Mouse (Mus musculus): ENCODE measurements around the gene Abcc10.

Abcc10 gene

DNA sequence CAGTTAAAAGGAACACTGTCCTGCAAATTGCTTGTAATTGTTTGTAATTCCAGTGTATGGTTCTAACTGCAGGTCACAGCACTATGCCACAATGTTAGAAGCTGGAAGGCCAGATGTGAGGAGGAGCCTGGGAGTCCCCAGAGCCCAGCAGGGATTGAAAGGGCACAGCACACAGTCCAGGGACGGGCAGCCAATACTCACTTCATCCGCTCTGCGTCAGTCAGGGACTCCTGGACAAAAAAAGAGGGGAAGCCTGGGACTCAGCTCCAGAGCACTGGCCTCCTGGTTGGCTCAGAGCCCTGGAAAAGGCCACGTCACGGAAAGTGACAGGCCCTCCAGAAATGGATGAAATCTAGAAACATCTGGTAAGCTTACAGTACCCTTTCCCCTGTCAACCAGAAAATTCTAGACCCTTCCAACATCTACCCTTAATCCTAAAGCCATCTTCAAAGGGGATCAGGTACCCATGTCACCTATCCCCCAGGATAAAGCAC, 65.9 kb downstream of the Abcc10 start:
- intact Hi-C loops (cut with DNase I): loop anchor here (10.0 kb wide), 1 partner anchor 133 kb away; no protein-coding TSS in a partner anchor

DNA sequence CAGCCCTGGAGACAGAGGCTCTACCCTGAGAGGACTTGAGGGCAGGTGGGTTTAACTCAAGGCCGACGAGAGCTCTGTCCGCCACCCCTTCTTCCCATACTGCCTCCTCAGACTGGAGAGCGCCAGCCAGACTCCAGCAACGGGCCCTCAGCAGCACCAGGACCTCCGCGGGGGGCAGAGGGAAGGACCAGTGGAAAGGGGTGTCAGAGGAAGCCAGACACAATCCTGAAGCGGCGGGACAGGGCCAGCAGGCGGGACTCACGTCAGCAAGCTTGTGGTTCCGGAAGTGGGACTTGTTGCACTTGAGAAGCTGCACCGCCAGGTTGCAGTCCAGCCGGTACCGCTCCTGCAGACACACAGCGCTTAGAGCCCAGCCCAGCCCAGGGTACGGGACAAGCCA, 68.5 kb downstream of the Abcc10 start:
- intact Hi-C loops (cut with DNase I): loop anchor here (10.0 kb wide), 1 partner anchor 135 kb away; no protein-coding TSS in a partner anchor

DNA sequence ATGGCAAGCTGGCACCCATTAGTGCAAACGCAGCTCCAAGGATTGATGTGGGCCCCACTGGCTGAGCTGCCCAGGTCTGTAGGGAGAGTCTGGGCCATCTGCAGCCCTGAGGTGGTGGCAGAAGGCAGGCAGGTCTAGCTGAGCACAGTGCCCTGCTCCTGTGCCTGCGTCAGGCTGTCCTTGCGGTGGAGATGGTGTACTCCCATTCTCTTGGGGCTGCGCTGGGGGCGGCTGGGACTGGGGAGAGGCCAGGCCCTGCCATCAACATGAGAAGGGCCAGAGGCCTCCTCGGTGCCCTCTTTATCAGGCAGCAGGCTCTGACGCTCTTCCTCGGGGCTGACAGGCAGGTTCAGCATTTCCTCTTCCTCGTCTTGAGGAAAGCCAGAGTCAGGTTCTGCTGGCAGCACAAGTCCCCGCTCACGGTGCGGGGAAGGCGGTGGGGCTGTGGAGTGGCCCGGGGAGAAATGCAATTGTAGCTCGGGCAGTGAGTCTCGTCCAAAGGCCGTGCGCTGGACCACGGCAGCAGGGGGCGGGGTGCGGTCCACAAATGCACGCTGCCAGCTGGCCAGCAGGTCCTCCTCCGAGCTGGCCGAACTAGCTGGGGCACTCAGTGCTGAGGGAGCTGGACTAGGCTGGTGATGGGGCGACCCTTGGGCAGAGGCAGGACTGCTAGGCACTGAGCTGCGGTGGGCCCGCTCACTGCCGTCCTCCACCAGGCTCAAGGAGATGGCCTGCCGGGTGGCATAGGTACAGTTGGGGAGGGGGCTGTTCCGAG, 69.7 kb downstream of the Abcc10 start:
- intact Hi-C loops (cut with DNase I): no loop called here

DNA sequence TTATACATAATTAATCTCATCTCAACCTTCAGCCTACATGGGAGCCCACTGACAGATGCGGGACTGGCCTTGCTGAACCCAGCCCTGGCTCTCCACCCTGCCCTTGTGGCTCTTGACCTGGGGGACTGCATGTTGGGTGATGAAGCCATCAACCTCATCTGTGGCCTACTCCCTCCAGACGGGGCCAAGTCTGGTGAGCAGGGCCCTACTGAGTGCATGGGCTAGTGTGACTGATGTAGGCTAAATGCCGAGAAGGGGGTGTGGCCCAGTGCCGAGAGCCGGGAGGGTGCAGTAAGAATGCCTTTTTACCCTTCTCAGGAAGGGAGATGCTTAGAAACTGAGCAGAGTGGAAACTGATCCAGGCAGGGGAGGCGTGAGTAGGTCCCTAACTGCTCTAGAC, 73.0 kb downstream of the Abcc10 start:
- intact Hi-C loops (cut with DNase I): no loop called here

DNA sequence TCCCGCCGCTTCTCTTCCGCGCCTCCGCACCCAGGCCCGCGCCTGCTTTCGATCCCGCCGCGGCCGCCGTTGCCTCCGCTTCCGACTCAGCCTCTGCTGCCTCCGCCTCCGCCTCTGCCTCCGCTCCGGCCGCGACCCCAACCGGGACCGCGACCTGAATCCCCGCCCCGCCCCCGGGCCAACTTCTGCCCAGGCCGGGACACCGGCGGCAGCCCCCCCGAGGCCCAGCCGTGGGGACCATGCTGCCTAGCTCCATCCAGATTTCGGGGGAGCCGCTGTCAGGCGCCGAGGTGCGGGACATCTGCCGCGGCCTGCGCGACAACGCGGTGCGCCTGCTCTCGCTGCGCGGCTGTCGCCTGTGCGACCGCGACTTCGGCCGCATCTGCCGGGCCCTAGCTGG, 74.0 kb downstream of the Abcc10 start:
- intact Hi-C loops (cut with DNase I): loop anchor here (5.0 kb wide), 1 partner anchor 72 kb away; no protein-coding TSS in a partner anchor

DNA sequence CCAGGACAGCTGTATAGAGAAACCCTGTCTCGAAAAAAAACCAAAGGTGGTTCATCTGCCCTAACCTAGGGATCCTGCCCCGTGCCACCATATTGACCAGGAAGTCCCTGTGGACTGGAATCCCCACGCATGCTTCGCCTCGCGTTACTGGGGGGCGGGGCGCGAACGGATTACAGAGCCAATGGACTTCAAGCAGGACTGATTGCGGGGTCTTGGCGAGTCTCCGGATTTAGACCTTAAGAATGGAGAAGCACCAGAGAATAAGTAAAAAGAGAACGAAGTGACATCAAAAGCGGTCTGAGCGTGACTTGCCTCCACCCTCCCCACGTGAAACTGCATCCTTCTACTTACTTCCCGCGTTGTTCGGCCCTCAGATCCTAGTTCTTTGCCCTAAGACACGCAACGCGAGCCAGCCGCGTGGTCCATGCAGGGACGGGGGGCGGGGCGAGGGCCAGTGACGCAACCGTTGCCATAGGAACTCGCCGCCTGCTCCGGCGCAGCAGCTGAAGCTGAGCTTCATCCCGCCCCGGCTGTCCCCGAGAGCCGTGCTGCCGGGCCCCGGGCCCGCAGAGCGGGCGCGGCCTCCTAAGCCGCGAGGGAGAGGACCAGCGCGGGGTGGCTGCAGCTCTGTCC, 74.6 kb downstream of the Abcc10 start, which contains the start of gene Lrrc73:
Lrrc73 (plus strand) TSS at position 80 of the 633 bp plus-strand sequence.
- intact Hi-C loops (cut with DNase I): loop anchor here (5.0 kb wide), 1 partner anchor 71 kb away; no protein-coding TSS in a partner anchor

All from adrenal gland (tissue).